Mouse (Mus musculus) erythroblast, embryonic 14.5 days (primary cell): ENCODE data around the gene Kcnab1. TPM values are rescaled to one million over a fixed set of nuclear protein-coding genes. Genes with fewer than 3 reads are reported as not detected.

Source experiments
- H3K27me3 ChIP-seq: 2 replicates; pipeline ENCODE4 v1.6.1; 2012; ENCODE audit warnings: inconsistent platforms; ENCODE audit not compliant: control insufficient read depth
- H3K36me3 ChIP-seq: 2 replicates; pipeline ENCODE4 v1.6.1; 2012; ENCODE audit warnings: mild to moderate bottlenecking, inconsistent platforms; ENCODE audit not compliant: control insufficient read depth
- H3K4me1 ChIP-seq: 2 replicates; pipeline ENCODE4 v1.6.1; 2012; ENCODE audit warnings: inconsistent platforms; ENCODE audit not compliant: control insufficient read depth
- H3K4me3 ChIP-seq: replicated peaks from 2 replicates; pipeline ENCODE3; 2012; ENCODE audit warnings: moderate library complexity, mild to moderate bottlenecking, inconsistent platforms
- H3K9me3 ChIP-seq: 2 replicates; pipeline ENCODE4 v1.6.1; 2012; ENCODE audit warnings: low read length, inconsistent platforms, mixed read lengths; ENCODE audit not compliant: control insufficient read depth
- GATA1 ChIP-seq: IDR thresholded peaks from 2 replicates; pipeline ENCODE4 v1.6.1; 2012; ENCODE audit warnings: low read length, inconsistent platforms, mixed read lengths
- TAL1 ChIP-seq: IDR thresholded peaks from 3 replicates; pipeline ENCODE4 v1.6.1; 2012; ENCODE audit warnings: low read length, inconsistent platforms, mixed read lengths
- polyA plus RNA-seq: library from polyadenylated mRNA; stranded (reverse); fragments of >175 nt; gene quantifications from 2 replicates; pipeline ENCODE4 v1.2.3, GENCODE M21; 2012

Kcnab1 gene
- polyA plus RNA-seq, 1 experiment: not detected

- Histone ChIP-seq H3K9me3 (no peaks in the 10 kb centered on the region), H3K4me1 (no peaks in the 10 kb centered on the region), H3K4me3 (no peak overlapping the region), H3K36me3 (no peaks in the 10 kb centered on the region), H3K27me3 (no peaks in the 10 kb centered on the region)
- no peak for TF ChIP-seq TAL1
- TF ChIP-seq GATA1: no peak
Observed at GRCm38 (mm10) chr3:65220287-65220686, 111.1 kb downstream of the Kcnab1 start.

DNA sequence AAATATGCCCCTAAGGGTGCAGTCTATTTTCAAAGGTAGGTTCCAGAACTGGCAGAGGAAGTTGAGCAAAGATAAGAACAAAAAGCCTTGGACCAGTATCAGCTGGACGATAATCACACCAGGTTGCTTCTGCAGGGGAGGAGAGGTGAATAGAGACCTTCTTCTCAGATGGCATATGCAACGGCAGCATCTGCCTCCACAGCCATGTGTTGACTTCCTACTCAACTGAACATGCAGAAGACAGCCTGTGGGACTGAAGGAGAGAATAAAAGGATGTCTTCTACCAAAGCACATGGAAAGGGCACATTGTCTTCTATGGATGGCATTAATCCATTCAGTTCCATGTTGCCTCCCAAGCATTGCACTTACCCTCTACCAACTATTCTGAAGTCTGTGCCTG lies 114.5 kb downstream of the Kcnab1 start:
- Histone ChIP-seq H3K36me3 (no peaks in the 10 kb centered on the region), H3K9me3 (no peaks in the 10 kb centered on the region), H3K4me1 (no peaks in the 10 kb centered on the region), H3K27me3 (no peaks in the 10 kb centered on the region), H3K4me3 (no peak overlapping the region)
- no peak for TF ChIP-seq GATA1
- no peak for TF ChIP-seq TAL1

DNA sequence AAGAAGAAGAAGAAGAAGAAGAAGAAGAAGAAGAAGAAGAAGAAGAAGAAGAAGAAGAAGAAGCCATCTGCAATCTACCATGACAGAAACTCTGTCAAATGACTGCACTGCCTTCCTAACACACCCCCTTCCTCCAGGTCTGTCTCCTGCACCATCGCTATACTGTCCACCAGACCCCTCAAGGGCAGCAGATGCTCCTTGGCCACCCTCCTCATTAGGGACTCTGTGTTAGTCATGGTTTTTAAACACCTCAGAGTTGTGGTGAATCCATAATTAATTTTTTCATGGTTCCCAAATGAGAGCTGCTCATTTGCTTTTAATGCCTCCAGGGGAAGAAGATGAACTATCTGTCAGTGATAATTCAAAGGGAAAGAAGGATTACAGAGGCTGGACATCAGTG lies 121.8 kb downstream of the Kcnab1 start:
- no peaks in the 10 kb centered on the region for H3K36me3 ChIP-seq
- no peak overlapping the region for H3K4me3 ChIP-seq
- peaks cover 3% of the 10 kb centered on the region; the same call in 1 of the 2 replicates for H3K9me3 ChIP-seq
- TF ChIP-seq GATA1: no peak
- no peak for TF ChIP-seq TAL1
- H3K4me1 ChIP-seq: no peaks in the 10 kb centered on the region
- H3K27me3 ChIP-seq: no peaks in the 10 kb centered on the region

GRCm38 (mm10) chr3:65231419-65232090 lies 122.4 kb downstream of the Kcnab1 start:
- peaks cover 3% of the 10 kb centered on the region; the same call in 1 of the 2 replicates for H3K9me3 ChIP-seq
- H3K4me1 ChIP-seq: no peaks in the 10 kb centered on the region
- no peaks in the 10 kb centered on the region for H3K36me3 ChIP-seq
- no peak overlapping the region for H3K4me3 ChIP-seq
- TF ChIP-seq GATA1: no peak
- no peak for TF ChIP-seq TAL1
- H3K27me3 ChIP-seq: no peaks in the 10 kb centered on the region

DNA sequence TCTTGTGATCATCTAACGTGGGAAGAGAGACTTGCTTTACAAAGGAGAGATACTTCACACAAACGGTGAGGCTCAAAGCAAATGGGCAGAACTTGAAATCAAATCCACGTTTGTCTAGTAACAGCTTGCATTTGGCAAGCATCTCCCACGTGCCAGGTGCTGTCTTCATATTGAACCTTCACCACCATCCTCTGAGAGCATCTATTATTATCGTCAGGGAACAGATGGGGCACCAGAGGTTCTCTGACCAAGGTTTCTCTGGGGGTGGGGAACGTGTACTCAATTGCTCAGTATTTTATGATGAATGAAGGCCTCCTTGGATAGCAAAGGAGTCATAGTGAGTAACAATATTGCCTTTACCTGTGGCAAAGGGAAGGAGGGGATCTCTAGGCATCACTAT lies 139.8 kb downstream of the Kcnab1 start:
- TF ChIP-seq TAL1 (no peak), GATA1 (no peak)
- no peaks in the 10 kb centered on the region for H3K36me3 ChIP-seq
- H3K4me1 ChIP-seq: no peaks in the 10 kb centered on the region
- H3K27me3 ChIP-seq: no peaks in the 10 kb centered on the region
- no peaks in the 10 kb centered on the region for H3K9me3 ChIP-seq
- H3K4me3 ChIP-seq: no peak overlapping the region

- Histone ChIP-seq H3K27me3 (no peaks in the 10 kb centered on the region), H3K36me3 (no peaks in the 10 kb centered on the region), H3K4me1 (no peaks in the 10 kb centered on the region), H3K4me3 (no peak overlapping the region), H3K9me3 (no peaks in the 10 kb centered on the region)
- TF ChIP-seq TAL1 (no peak), GATA1 (no peak)
Observed at GRCm38 (mm10) chr3:65260521-65260920, 151.3 kb downstream of the Kcnab1 start.

GRCm38 (mm10) chr3:65262506-65263422 lies 153.6 kb downstream of the Kcnab1 start:
- no peaks in the 10 kb centered on the region for H3K9me3 ChIP-seq
- no peak overlapping the region for H3K4me3 ChIP-seq
- no peaks in the 10 kb centered on the region for H3K36me3 ChIP-seq
- TF ChIP-seq TAL1: no peak
- TF ChIP-seq GATA1: no peak
- no peaks in the 10 kb centered on the region for H3K4me1 ChIP-seq
- no peaks in the 10 kb centered on the region for H3K27me3 ChIP-seq

DNA sequence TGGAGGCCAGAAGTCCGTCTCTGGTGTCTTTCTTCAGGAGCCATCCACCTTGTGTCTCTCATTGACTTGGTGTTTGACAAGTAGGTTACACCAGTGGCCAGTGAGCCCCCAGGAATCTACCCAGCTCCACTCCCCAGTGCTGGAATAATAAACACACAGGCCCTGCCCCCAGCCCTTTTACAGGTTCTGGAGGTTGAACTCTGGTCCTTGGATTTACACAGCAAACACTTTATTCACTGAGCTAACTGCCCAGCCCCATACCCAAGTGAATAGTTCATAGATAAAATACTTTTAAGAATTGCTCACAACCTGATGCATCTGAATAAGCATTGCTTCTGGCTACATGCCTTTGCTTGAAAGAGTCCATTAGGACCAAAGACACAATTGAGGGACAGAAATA lies 164.1 kb downstream of the Kcnab1 start:
- H3K9me3 ChIP-seq: no peaks in the 10 kb centered on the region; the same call in 1 of the 2 replicates
- H3K27me3 ChIP-seq: no peaks in the 10 kb centered on the region
- no peak for TF ChIP-seq GATA1
- TF ChIP-seq TAL1: no peak
- no peak overlapping the region for H3K4me3 ChIP-seq
- H3K4me1 ChIP-seq: no peaks in the 10 kb centered on the region
- no peaks in the 10 kb centered on the region for H3K36me3 ChIP-seq

DNA sequence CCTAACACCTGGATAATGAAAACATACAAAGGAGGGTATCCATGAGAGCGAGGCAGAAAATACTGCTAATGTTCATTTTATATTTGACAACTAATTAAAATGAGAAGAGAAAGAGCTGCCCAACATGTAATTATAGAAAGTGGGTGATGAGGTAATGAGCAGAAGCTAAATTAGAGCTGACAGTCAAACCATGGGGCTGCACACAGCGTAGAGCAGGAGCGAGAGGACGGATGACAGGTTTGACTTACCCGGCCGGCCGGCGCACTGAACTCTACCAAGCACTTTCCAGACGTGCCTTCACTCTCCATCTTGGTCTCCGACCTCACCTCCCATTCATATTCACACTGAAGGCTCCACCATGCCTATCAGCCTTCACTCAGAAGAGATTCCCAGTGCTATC lies 168.6 kb downstream of the Kcnab1 start:
- no peaks in the 10 kb centered on the region for H3K27me3 ChIP-seq
- no peak overlapping the region for H3K4me3 ChIP-seq
- no peaks in the 10 kb centered on the region for H3K4me1 ChIP-seq
- TF ChIP-seq TAL1 (no peak), GATA1 (no peak)
- H3K36me3 ChIP-seq: no peaks in the 10 kb centered on the region
- no peaks in the 10 kb centered on the region; the same call in 1 of the 2 replicates for H3K9me3 ChIP-seq
